Mouse (Mus musculus) stomach, postnatal 0 days (tissue): ENCODE results near the gene Fbxo39.

Experiments used
- CTCF ChIP-seq: IDR thresholded peaks from 2 replicates; pipeline ENCODE4 v1.5.1; 2016; ENCODE audit warnings: antibody characterized with exemption, low read depth, mild to moderate bottlenecking, moderate library complexity
- EP300 ChIP-seq: optimal IDR thresholded peaks from 2 replicates; pipeline ENCODE3; 2016; ENCODE audit warnings: antibody characterized with exemption

DNA sequence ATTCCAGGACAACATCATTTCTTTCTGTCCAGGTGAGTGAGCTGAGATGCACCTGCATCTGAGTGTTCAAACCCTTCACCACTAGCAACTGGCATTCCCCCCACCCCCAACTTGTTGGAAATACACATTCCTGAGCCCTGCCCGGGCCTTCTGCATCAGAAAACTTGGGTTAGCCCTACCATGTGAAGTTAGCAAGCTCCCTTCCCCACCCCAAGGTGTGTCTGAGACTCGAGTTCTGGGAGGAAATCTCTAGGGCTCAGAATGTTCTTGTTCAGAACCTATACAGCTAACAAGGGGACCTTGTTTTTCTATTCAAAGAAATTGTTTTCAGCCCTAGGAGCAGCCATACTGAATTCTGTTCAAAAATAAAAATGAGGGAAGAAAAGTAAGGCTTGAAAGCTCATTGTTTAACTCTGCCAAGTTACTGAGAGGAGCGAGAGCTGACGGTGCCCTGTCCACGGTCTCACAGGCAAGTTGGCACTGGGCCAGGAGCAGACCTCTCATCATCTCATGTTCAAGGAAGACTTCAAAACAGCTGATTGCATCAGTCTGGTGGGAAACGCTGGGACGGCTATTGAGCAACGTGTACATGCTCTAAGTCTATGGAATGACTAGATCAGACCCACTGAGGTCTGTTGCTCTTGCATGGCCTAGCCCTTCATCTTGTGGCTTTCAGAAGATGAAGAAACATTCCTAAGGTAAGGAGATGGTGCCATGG is 49.4 kb downstream of the Fbxo39 start:
- no peak for TF ChIP-seq CTCF
- TF ChIP-seq EP300 = no peak
